Mouse (Mus musculus): ENCODE data around the gene Slc13a4.

Slc13a4 gene

DNA sequence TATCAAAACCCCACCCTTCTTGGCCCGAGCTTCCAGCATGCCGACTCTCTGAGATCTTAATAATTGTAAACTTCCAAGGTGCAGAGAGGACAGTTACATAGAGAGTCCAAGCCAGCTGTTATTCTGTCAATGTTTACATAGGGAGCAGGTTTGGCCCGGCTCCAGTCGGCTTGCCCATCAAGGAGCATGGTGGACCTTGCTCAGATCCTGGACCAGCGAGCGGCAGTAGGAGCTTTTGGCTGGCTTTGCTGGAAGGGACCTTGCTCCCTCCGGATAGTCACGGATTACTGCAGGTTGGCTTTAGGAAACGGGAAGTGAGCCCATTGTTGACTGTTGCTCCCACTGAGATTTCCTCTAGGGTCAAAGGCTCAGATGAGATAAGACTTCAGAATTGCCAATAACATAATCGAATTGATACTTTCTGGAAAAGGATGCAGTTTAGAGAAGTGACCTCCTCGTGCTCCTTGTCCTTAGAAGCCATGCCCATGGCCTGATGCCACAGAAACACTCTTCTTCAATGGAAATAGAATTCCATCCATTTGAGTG, 4.5 kb downstream of the Slc13a4 start:
- no peak for ATAC-seq (ENCODE audit: low TSS enrichment)

DNA sequence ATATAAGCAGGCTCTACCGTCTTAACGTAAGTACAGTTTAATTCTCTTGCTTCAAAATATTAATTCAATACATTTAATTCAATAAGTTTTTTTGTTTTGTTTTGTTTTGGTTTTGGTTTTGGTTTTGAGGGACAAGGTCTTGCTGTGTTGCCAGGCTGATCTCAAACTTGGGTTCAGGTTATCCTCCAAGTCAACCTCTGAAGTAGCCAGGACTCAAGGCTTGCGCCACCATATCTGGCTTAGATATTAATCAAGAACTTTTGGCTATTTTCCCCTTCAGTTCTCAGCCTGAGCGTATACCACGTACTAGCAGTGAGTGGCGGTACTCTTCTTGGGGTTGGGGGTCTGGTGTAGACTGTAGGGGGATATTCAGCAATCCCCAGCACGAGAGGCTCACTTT, 5.3 kb downstream of the Slc13a4 start:
- ATAC-seq (ENCODE audit: low TSS enrichment), result no peak

DNA sequence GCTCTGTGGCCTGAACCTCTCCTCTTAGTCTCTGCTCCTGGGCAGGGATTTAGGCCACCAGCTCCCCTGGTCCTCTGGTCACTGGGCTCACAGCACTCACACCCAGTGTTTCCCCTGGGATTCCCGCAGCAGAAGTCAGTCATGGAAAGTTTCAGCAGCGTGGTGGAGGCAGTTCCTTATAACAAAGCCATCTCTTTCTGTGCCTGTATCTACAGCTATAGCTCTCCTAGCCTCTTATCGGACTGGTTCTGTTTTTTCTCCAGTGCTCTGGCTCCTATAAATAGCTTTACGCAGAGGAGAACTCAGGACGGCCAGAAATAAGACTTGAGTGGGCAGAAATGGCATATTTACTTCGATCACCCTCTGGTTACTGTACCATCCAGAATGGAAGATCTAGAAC, 9.6 kb downstream of the Slc13a4 start:
- ATAC-seq (ENCODE audit: low TSS enrichment), result peak; percentile 71

DNA sequence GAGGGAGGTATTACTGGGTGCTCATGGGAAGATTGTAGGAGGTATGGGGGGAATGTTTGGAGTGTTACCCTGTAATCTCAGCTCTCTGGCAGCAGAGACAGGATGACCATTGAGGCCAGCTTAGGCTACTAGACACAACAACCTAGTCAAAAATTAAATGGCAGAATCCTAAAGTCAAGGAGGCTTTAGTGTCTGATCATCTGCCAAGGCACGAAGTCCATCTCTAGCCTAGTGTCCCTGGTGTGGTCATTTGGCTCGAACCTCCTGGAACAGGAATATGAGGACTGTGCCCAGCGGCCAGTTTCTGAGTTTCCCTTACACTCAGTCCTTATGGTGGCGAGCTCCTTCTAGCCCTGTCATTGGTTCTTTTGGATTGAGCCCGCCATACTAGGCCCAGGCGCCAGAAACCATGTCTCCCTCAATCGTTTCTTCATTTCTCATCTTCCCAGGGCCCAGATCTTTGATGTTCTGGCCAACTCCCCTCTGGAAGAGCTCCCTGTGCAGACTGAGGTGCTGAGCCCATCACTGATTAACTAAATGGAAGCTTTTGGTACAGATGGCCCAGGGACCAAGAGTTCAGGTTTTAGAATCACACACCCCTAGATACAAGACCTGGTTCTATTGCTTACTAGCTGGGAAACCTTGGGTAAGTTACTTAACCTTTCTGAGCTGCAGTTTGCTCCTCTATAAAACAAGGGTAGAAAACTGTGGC, 10.3 kb downstream of the Slc13a4 start:
- ATAC-seq (ENCODE audit: low TSS enrichment), result no peak

DNA sequence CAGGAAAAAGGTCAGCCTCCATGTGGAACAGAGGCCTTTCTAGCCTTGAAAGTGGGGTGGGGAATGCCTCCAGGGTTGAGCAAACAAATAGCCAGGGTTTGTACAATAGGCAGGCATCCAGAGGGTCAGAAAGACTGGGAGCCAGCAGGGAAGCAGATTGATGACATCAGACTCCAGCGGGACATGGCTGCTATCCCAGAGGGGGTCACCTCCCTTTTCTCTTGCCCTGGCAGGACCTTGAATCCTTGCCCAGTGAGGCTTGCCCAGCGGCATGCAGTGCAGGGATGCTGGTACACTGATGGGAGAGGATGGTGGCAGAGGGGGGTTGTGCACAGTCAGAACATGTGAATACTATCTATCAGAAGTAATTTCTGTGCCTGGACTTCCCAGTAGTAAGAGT, 10.9 kb downstream of the Slc13a4 start:
- ATAC-seq (ENCODE audit: low TSS enrichment), result no peak

DNA sequence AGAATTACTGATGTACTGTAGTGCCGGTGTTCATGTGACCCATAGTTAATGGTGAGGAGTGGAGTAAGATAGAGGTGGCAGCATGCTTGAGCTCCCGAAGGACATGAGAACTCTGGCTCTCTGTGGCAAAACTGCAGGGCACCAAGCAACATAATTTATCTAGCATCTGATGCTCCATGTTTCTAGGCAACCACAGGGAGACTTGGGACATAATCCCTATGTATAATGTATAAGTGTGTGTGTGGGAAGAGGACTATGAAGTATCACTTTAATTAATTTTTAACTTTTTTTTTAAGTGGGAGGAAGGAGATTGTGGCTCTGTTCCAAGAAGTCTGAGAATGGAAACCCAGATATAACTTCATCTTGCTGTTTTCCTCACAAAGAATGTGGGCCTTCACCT, 13.0 kb downstream of the Slc13a4 start:
- peak; percentile 62 for ATAC-seq (ENCODE audit: low TSS enrichment)

DNA sequence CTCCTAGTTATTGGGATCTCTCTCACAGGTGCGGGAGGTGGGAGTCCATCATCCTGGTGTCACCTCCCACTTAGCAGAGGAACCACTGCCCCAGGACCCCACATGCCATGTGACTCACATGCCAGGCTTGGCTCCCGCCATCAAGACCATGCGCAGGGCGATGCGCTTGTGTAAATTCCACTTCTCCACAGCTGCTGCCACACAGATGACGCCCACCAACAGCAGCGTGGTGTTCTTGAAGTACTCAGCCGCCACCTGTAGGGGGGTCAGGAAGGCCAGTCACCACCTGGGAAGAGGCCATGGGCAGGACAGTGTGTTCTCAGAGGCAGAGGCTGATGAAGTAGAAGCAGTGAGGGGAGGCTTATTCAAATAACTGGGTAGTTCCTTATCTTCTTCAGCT, 18.3 kb downstream of the Slc13a4 start:
- ATAC-seq (ENCODE audit: low TSS enrichment), result no peak

DNA sequence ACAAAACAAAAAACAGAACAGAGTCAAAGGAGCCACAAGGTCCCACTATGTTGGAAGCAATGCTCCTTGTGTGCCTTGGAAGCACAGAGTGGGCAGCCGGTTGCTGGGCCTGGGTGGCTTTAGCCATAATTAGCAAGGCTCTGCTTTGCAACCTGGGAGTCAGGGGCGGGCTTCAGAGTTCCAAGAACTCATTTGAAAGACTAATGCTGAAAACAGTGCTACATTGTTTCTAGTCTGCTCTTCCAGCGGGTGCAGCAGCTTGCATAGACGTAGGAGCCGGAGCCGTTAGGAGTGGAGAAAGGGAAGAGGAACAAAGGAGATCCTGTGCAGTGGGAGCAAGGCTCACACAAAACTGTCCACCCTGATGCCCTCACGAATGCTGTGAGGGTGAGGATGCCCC, 19.0 kb downstream of the Slc13a4 start:
- peak; percentile 62 for ATAC-seq (ENCODE audit: low TSS enrichment)

DNA sequence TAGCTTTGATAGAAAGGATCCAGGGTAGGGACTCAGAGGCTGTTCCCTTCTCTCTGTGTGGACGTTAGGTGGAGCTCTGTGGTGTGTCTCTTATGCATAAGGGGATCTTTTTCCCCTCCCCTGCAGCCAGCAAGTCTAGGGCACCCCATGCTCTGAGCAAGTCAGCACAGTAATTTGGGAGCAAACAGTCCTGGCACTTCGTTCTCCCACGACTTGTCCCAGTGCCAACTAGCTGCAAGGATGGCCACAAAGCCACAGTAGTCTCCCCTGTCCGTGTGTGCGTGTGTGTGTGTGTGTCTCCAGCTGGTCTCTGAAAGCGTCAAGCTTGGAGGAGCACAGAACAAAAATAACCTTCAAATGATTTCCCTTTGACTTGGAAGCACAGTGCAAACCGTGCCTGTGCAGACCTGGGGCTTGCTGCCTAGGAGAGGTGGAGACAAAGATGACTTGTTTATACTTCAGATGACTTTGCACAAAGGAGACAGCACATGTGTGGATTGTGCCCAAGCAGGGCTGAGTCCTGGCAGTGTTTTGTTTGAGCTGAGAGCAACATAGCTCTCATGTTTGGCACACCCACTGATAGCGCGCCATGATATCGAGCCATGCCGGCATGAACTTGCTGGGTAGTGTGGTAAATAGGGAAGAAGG, 19.7 kb downstream of the Slc13a4 start:
- peak; percentile 88 for ATAC-seq (ENCODE audit: low TSS enrichment)

DNA sequence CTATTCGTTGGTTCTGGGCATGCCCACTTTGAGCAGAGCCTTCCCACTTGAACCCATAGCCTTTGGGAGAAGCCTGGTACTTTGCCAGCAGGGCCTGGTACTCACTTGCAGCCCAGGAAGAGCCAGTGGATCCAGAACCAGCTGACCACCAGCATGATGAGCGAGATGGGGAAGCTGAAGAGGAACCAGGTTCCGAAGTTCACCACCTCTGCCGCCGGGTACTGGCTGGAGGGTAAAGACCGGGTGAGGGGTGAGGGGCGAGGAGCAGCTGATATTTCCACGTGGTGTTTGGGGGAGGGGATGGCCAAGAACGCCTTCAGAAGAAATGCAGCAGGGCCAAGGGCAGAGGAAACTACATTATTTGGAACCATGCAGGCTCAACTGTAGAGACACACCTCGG, 28.6 kb downstream of the Slc13a4 start:
- no peak for ATAC-seq (ENCODE audit: low TSS enrichment)

DNA sequence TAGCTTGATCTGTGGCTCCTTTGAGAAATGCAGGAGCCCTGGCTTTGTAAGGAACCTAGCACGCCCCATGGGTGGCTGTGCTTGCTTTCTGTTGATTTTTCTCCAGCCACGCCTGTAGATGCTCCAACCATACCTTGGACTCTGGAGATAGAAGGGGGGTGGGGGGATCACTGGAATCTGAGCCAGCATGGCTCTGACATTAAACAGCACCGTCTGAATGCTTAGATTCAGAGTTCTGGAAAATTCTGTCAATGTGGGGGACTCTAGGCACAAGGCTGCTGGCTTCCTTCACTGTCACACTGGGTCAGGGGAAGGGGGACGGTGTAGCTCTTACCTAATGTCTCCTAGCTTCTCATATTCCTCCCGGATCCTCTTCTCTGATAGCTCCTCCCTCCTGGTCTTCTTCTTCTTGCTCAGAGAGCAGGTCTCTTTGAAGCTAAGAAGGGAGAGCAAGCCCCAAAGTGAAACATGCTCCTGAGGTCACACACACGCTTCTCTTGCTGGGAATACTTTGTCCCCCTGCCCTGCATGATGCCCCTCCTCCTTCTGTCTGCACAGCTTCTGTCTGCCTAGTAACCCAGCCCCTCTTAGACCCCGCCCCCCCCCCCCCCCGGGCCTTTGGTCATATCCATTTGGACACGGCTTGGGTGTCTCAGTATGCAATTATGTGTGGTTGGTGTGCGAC, 29.9 kb downstream of the Slc13a4 start:
- ATAC-seq (ENCODE audit: low TSS enrichment), result no peak

DNA sequence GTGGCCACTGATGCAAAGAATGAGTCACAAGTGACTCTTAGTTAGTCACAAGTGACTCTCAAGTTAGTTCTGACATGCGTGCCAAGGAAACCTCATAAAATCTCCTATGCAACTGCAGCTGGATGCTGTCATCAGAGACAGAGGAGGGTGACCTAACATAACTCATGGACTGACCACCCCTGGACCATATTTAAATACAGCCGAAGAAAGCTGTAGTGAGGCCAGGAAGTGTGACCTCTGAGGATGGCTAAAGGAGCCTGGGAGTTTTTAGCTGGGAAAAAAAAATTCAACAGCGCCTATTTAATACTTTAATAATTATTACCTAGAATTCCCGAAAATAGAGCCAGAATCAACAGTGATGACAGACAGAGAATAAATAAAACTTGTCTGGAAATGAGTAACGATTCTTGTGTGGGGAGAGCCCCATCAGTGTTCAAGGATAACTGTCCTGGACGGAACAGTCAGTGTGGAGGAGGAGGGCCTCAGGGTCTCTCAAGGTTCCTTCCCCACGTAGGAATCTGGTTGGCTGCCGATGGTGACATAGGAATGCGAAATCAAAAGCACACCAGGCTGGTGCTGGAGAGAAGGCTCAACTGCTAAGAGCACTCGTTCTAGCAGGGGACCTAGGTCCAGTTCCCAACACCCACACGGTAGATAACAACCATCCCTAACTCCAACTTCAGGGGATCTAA, 34.4 kb downstream of the Slc13a4 start:
- ATAC-seq (ENCODE audit: low TSS enrichment), result no peak

DNA sequence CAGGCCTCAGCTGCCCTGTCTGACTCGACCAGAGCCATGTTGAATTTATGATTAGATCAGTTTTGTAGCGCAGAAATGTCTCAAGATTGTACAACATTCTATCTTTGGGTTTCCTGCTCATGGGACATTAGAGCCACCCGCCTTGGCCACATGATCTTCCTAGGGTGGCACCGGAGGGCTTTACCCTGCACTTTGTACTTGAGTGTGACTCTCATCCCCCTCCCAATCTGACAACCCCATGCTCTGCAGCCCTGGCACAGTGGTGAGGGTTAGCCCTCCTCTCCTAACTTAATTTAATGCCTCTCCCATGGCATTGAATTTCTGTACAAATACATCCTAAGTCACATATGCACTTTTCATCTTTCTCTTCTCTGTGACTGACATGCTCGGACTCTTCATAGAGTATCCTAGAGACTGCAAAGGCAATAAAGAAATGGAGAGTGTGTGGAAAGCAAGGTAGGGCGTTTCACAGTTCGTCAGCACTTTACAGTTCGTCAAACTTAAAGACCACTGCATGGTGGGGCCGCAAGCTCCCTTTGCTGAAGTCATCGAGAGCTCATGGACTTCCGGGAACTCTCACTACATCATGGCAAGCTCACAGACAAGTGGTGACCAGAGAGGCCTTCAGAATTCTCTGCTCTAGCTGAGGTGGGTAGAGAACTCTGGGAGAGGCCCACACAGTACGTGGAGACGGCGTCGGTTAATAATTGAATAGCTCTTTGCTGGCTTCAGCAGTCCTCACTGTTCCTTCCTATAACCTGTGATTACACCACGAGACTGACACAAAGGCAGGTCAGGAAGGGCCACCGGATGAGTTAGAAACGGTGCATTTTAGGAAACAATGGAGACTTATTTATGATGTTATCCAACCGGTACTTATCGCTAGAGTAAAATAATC, 35.8 kb downstream of the Slc13a4 start:
- no peak for ATAC-seq (ENCODE audit: low TSS enrichment)

DNA sequence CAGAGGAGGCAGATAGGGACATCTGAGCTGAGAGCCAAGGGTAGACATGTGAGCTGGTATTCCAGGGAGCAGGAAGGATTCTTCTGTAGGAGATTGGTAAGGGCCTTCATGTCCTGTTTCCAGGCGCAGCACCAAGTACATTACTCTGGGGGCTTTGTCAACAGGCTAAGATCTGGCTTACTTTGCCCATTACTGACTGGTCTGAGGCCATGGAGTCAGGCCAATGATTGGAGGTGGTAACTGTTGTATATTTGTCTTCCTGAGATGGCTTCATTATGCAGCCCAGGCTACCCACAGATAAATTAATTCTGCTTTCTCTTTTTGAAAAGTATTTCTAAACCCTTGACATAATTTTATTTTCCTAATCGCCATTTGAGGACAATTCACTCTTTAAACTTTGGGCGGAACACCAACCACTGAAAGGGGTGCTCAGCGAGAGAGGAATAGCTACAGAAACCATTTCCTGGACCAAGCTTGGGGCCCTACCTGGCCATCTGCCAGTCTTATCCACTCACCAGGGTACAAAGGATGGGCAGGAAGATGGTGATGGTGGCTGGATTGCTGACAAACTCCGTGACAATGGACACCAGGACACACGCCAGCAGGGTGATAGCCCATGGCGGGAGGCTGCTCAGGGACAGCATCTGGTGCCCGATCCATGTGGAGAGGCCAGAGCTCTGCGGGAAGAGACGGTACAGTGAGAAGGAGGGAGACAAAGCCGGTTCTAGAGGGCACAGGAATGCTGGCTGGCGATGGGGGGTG, 36.7 kb downstream of the Slc13a4 start:
- ATAC-seq (ENCODE audit: low TSS enrichment), result no peak

DNA sequence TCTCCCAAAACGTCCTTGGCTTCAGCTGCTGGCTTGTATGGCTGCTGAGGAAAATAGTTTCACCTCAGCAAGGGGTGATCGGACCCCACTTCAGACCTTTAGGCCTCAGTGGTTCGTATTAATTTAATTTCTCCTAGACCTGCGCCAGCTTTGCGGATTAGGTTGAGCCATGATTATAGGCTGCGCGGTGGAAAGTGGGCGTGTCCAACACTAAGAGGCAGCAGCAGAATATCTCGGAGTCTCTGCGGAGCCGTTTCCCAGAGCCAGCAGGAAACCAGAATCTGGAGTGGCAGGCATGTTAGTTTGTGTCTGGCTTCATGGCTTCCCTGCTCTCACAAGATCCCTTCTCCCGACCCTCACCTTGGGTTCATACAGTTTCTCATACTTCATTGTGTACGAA, 38.3 kb downstream of the Slc13a4 start:
- ATAC-seq (ENCODE audit: low TSS enrichment), result no peak

DNA sequence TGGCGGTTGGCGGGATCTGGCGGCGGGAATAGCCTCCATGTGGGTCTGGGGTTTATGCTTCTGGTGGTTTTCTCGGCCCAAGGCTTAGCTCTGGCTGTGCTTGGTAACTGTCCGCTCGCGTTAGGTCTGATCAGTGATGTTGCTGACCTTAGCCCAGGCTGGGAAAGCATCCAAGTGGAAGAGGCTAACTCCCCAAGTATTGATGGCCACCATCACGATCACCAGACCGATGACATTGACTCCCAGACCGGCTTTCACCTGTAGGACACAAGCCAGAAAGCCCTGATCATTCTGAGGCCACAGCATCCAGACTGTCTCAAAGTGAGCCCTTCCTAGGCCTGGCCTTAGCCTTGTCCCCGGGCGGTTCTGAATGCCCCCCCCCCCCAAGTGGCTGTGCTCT, 39.2 kb downstream of the Slc13a4 start:
- no peak for ATAC-seq (ENCODE audit: low TSS enrichment)

DNA sequence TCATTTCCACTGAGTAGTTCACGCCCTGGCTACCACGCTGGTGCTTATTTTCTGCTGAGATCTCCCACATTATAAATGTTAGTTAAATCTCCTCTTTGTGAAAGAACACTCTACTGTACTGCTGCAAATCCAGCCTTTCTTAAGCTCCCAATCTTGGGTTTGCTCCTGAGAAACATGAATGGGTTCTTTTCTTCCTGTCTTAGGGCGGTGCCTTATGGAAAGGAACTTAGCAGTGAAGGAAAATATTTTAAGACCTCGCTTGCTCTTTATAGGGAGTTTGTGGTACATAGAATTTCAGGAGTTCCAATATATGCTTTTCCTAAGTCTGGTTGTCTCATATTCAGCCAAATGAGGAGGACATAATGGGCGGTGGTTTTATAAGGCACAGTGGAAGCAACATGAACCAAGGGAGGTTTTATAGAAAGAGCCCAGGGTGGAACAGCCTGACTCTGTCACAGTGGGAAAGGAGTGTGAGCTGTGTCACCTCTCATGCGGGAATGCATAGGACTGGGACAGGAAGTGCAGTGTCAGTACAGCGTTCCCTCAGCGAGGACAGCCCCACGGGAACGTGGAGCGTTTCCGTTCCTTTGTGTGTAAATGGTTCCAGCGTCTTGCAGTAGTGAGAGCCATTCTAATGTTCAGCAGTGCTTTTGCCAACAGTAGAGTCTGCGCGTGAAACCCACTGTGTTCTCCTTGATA, 42.2 kb downstream of the Slc13a4 start:
- ATAC-seq (ENCODE audit: low TSS enrichment), result peak; percentile 32; the same call in 1 of the 2 replicates

DNA sequence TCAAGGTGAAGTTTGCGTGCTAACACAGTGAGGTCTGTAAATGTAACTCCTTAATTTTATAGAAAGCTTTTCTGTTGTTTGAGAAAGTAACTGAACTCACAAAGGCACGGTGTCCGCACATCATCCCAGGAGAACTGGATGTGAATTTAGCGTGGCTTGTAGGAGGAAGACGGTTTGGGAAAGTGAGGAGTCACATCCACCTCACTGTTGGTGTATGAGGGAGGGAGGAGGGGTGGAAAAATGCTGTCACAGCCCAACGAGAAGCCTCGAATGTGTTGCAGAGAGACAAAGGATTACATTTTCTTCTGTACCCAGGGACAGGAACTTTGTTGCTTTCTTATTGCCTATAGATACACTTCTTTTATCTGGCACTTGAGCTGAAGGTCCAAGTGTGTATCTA, 47.4 kb downstream of the Slc13a4 start:
- peak; percentile 77 for ATAC-seq (ENCODE audit: low TSS enrichment)

DNA sequence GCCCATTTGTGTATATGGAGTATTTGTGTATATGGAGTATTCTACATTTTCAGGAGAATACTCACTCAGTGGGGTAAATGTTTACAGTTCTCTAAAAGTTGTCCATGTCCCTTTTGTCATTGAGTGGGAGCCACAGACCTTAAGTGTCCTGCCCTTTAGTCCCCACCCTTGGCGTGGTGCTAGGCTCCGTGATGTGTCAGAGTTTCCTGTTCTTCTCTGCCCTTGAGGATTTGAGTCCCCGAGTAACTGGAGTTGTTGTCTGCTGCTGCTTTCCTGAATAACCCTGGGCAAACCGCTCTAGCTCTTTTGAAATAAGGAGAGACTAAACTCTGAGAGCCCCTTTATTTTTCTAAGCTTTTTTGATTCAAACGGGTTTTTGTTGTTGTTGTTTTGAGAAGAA, 48.4 kb downstream of the Slc13a4 start:
- no peak for ATAC-seq (ENCODE audit: low TSS enrichment)

DNA sequence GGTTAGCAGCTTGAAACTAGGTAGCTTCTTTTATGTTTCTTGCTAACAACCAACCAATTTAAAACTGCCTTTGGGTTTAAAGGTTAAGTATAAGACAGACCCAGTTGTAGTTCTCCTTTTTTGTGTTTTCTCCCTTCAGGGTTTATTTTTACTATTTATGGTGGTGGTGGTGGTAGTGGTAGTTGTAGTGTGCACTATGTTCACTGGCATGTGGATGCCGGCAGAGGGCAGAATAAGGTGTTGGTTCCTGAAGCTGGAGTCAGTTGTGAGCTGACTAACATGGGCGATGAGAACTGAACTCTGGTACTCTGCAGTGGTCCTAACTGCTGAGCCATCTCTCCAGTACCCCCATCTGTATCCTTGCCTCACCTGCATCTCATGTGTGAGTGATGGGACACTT, 49.0 kb downstream of the Slc13a4 start:
- ATAC-seq (ENCODE audit: low TSS enrichment), result no peak
